Mouse (Mus musculus): ENCODE results near the gene Gfy. TPM values are rescaled to one million over a fixed set of nuclear protein-coding genes. Genes with fewer than 3 reads are reported as not detected.
A peak's percentile ranks its signal among the peaks of the same experiment; 100 is the strongest.

The Gfy gene
- polyA plus RNA-seq, 1 experiment = not detected

DNA sequence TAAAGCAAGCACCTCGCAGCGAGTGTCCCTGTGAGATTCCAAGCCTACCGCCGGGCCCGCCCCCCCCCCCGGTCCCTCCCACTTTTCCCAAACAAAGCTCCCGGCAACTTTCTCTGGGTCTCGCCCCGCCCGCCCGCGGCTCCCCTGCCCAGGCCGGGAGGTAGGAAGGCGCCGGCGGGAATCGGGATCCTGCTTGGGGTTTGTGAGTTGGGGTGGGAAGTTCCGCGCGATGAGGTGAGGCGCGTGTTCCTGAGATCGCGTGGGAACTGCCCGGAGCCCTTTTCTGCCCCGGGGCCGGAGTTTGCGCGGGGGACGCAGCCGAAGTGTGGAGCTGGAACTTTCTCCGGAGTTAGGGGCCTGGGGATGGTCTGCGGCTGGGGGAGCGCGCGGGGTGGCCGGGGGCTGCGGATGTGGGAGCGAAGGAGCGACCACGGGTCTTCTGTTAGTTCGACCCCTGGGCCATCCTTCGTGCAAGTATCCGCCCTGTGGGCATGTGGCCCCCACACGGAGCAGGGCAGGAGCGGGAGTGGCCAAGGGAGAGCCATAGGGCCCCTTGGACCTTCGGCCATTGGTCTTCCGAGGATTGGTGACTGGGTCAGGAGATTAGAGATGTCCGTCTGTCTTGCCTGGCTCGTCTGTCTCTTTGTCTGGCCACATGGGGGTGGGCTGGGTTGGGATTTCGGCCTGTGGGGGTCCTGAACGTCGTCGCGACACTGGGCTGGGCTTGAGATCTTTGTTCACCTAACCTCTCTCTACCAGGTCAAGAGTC is 36.5 kb upstream of the Gfy start, which contains the start of gene Tead2:
Gene Tead2, plus strand, starts transcription at position 81 of the 769 bp plus-strand sequence.
- Histone ChIP-seq H3K27ac (ENCODE audit: insufficient read depth, low read length) (no peak within 1 kb of the TSS), H3K4me3 (ENCODE audit: extremely low read depth, insufficient read depth, insufficient read length) (peak within 1 kb of the TSS; percentile 40; the same call in 1 of the 2 replicates), H3K4me1 (ENCODE audit: control insufficient read depth, insufficient read depth, insufficient read length) (peaks cover 17% of the 10 kb centered on the region; the same call in 1 of the 2 replicates), H3K27me3 (ENCODE audit: control insufficient read depth, insufficient read depth, low read length) (peaks cover 8% of the 10 kb centered on the region), H3K36me3 (ENCODE audit: control insufficient read depth, insufficient read depth, low read length) (no peaks in the 10 kb centered on the region)
- no peak for TF ChIP-seq CTCF (IDR thresholded peaks at IDR 0.05; ENCODE audit: extremely low read depth, insufficient read depth, insufficient read length, insufficient replicate concordance)
- no peak for DNase-seq (ENCODE audit: low read depth in 1 of 2, low spot score in 2 of 2)
- WGBS = 11% methylated on average over 54 of the region's 55 CpGs

DNA sequence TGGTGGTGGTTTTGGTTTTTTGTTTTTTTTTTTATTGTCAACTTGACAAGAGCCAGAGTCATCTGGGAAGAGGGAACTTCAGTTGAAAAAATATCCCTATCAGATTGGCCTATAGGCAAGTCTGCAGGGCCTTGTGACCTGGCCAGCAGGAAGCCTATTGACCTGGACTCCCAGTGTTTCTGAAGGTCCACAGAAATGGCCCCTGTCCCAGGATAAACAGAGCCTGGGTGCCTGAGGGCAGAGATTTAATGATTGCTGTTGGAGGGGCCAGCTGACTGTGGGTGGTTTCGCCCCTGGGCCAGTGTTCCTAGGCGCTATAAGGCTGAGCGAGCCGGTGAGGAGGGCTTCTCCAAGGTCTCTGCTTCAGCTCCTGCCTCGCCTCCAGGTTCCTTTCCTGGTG is 34.3 kb upstream of the Gfy start:
- H3K27ac ChIP-seq (ENCODE audit: insufficient read depth, low read length) = no peak overlapping the region
- no peak overlapping the region for H3K4me3 ChIP-seq (ENCODE audit: extremely low read depth, insufficient read depth, insufficient read length)
- WGBS = 95% methylated on average over 5 of the region's 5 CpGs
- H3K4me1 ChIP-seq (ENCODE audit: control insufficient read depth, insufficient read depth, insufficient read length) = peaks cover 17% of the 10 kb centered on the region; the same call in 1 of the 2 replicates
- H3K27me3 ChIP-seq (ENCODE audit: control insufficient read depth, insufficient read depth, low read length) = peaks cover 8% of the 10 kb centered on the region
- no peak for DNase-seq (ENCODE audit: low read depth in 1 of 2, low spot score in 2 of 2)
- no peak for TF ChIP-seq POLR2A (IDR thresholded peaks at IDR 0.05; ENCODE audit: low read depth, low read length)
- no peak for TF ChIP-seq CTCF (IDR thresholded peaks at IDR 0.05; ENCODE audit: extremely low read depth, insufficient read depth, insufficient read length, insufficient replicate concordance)
- H3K36me3 ChIP-seq (ENCODE audit: control insufficient read depth, insufficient read depth, low read length) = no peaks in the 10 kb centered on the region

DNA sequence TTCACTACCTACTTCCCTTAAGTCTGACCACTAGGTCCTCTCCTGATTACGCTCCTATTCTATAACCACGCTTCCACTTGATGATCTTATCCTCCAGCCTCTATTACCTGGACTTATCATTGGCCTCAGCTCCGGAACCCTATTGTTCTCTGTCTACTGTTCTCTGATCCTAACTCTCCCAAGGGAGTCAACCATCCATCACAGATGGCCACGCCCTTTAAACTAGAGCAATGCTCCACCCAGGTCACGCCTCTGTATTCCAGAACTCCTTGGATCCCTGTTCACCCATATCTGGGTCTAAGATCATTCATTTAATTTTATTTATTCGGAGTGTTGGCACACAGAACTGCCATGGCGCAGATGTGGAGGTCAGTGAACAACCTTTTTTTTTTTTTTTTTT is 33.0 kb upstream of the Gfy start:
- 90% methylated on average over 7 of the region's 7 CpGs for WGBS
- Histone ChIP-seq H3K4me1 (ENCODE audit: control insufficient read depth, insufficient read depth, insufficient read length) (peaks cover 17% of the 10 kb centered on the region; the same call in 1 of the 2 replicates), H3K4me3 (ENCODE audit: extremely low read depth, insufficient read depth, insufficient read length) (no peak overlapping the region), H3K27me3 (ENCODE audit: control insufficient read depth, insufficient read depth, low read length) (peaks cover 8% of the 10 kb centered on the region), H3K27ac (ENCODE audit: insufficient read depth, low read length) (no peak overlapping the region), H3K36me3 (ENCODE audit: control insufficient read depth, insufficient read depth, low read length) (no peaks in the 10 kb centered on the region)
- TF ChIP-seq CTCF (IDR thresholded peaks at IDR 0.05; ENCODE audit: extremely low read depth, insufficient read depth, insufficient read length, insufficient replicate concordance) = no peak
- TF ChIP-seq POLR2A (IDR thresholded peaks at IDR 0.05; ENCODE audit: low read depth, low read length) = no peak
- no peak for DNase-seq (ENCODE audit: low read depth in 1 of 2, low spot score in 2 of 2)

DNA sequence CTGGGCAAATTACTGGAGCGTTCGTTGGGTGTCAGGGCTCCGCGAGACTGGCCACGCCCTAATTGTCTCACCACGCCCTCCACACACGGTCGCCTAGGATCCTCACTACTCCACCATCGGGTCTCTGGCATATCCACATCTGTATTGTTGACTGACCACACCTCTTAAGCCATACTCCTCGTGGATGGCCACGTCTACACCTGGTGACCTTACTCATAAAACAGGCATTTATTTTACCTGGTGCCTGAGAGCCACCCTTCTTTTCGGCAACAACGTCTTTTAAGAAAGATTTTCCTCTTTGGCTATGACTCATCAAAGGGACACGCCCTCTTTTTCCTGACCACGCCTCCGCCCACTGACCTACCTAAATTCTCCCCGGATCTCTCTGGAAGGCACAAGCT is 32.5 kb upstream of the Gfy start, which contains the start of gene Dkkl1:
Gene Dkkl1, minus strand, starts transcription at position 297 of the 401 bp plus-strand sequence.
- Histone ChIP-seq H3K27me3 (ENCODE audit: control insufficient read depth, insufficient read depth, low read length) (peaks cover 8% of the 10 kb centered on the region), H3K4me3 (ENCODE audit: extremely low read depth, insufficient read depth, insufficient read length) (peak within 1 kb of the TSS; percentile 27; the same call in 1 of the 2 replicates), H3K27ac (ENCODE audit: insufficient read depth, low read length) (no peak within 1 kb of the TSS), H3K4me1 (ENCODE audit: control insufficient read depth, insufficient read depth, insufficient read length) (peaks cover 17% of the 10 kb centered on the region; the same call in 1 of the 2 replicates), H3K36me3 (ENCODE audit: control insufficient read depth, insufficient read depth, low read length) (no peaks in the 10 kb centered on the region)
- no peak for DNase-seq (ENCODE audit: low read depth in 1 of 2, low spot score in 2 of 2)
- no peak for TF ChIP-seq CTCF (IDR thresholded peaks at IDR 0.05; ENCODE audit: extremely low read depth, insufficient read depth, insufficient read length, insufficient replicate concordance)
- no peak for TF ChIP-seq POLR2A (IDR thresholded peaks at IDR 0.05; ENCODE audit: low read depth, low read length)
- WGBS = 6% methylated on average over 17 of the region's 17 CpGs

DNA sequence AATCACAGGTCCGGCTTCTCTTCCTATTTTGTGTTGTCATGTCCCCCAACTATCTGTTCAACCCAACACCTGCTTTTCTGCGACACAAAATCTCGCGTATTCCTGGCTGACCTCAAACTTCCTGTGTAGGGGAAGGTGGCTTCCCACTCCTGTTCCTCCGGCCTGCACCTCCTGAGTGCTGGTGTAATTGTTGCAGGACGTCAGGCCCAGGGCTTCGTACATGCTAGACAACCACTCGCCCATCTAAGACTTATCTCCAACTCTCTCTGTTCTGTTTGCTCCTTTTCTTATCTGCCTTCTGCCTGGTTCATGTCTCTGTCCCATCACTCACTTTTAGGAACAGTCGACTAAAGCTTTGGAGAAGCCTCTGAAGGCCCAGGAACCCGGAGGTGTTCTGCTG is 31.7 kb upstream of the Gfy start:
- WGBS = 12% methylated on average over 10 of the region's 10 CpGs
- H3K36me3 ChIP-seq (ENCODE audit: control insufficient read depth, insufficient read depth, low read length) = no peaks in the 10 kb centered on the region
- DNase-seq (ENCODE audit: low read depth in 1 of 2, low spot score in 2 of 2) = no peak

DNA sequence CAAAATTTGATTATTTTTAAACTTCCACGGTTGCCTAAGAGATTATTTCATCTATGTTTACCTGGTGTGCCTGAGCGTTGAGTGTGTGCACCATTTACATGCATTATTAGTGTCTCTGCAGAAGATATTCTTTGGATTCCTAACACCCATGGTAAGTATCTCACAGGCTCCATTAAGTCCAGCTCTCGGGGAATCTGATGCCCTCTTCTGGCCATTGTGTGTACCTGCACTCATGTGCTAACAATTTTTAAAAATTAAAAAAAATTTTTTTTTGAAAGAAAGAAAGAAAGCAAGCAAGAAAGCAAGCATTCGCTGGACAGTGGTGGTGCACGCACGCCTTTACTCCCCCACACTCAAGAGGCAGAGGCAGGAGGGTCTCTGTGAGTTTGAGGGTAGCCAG is 28.9 kb upstream of the Gfy start:
- H3K36me3 ChIP-seq (ENCODE audit: control insufficient read depth, insufficient read depth, low read length) = no peaks in the 10 kb centered on the region
- 88% methylated on average over 6 of the region's 6 CpGs for WGBS
- no peak for DNase-seq (ENCODE audit: low read depth in 1 of 2, low spot score in 2 of 2)
- H3K27me3 ChIP-seq (ENCODE audit: control insufficient read depth, insufficient read depth, low read length) = no peaks in the 10 kb centered on the region
- TF ChIP-seq CTCF (IDR thresholded peaks at IDR 0.05; ENCODE audit: extremely low read depth, insufficient read depth, insufficient read length, insufficient replicate concordance) (no peak), POLR2A (IDR thresholded peaks at IDR 0.05; ENCODE audit: low read depth, low read length) (no peak)
- H3K27ac ChIP-seq (ENCODE audit: insufficient read depth, low read length) = no peak overlapping the region
- peaks cover 12% of the 10 kb centered on the region; the same call in 1 of the 2 replicates for H3K4me1 ChIP-seq (ENCODE audit: control insufficient read depth, insufficient read depth, insufficient read length)
- H3K4me3 ChIP-seq (ENCODE audit: extremely low read depth, insufficient read depth, insufficient read length) = no peak overlapping the region

More for the DNA sequence above, 31.7 kb upstream of the Gfy start:
- peaks cover 4% of the 10 kb centered on the region for H3K27me3 ChIP-seq (ENCODE audit: control insufficient read depth, insufficient read depth, low read length)
- H3K4me1 ChIP-seq (ENCODE audit: control insufficient read depth, insufficient read depth, insufficient read length) = peaks cover 13% of the 10 kb centered on the region; the same call in 1 of the 2 replicates
- H3K4me3 ChIP-seq (ENCODE audit: extremely low read depth, insufficient read depth, insufficient read length) = no peak overlapping the region
- TF ChIP-seq POLR2A (IDR thresholded peaks at IDR 0.05; ENCODE audit: low read depth, low read length) = no peak
- TF ChIP-seq CTCF (IDR thresholded peaks at IDR 0.05; ENCODE audit: extremely low read depth, insufficient read depth, insufficient read length, insufficient replicate concordance) = no peak
- H3K27ac ChIP-seq (ENCODE audit: insufficient read depth, low read length) = no peak overlapping the region

All from spleen, adult 2 months (tissue).